Mouse (Mus musculus): Measurements from ENCODE around the gene Ltbr.
A peak's percentile ranks its signal among the peaks of the same experiment; 100 is the strongest.

The Ltbr gene

GRCm38 (mm10) chr6:125344866-125345265 lies 31.2 kb upstream of the Ltbr start:
- no peak for DNase-seq (ENCODE audit: low spot score)

- no peak for DNase-seq (ENCODE audit: low spot score)
Measured at GRCm38 (mm10) chr6:125344084-125344483, 30.4 kb upstream of the Ltbr start.

GRCm38 (mm10) chr6:125342198-125342597 lies 28.5 kb upstream of the Ltbr start:
- no peak for DNase-seq (ENCODE audit: low spot score)

- DNase-seq (ENCODE audit: low spot score) = no peak
Measured at GRCm38 (mm10) chr6:125340244-125340643, 26.6 kb upstream of the Ltbr start.

GRCm38 (mm10) chr6:125338791-125339660 lies 25.3 kb upstream of the Ltbr start:
- no peak for DNase-seq (ENCODE audit: low spot score)

- DNase-seq (ENCODE audit: low spot score) = no peak
Measured at GRCm38 (mm10) chr6:125334356-125334755, 20.7 kb upstream of the Ltbr start.

GRCm38 (mm10) chr6:125333112-125333899 lies 19.6 kb upstream of the Ltbr start:
- DNase-seq (ENCODE audit: low spot score) = no peak

- DNase-seq (ENCODE audit: low spot score) = peak; percentile 82
Measured at GRCm38 (mm10) chr6:125330626-125331326, 17.1 kb upstream of the Ltbr start.

GRCm38 (mm10) chr6:125328243-125328642 lies 14.6 kb upstream of the Ltbr start:
- no peak for DNase-seq (ENCODE audit: low spot score)

GRCm38 (mm10) chr6:125325337-125325736 lies 11.7 kb upstream of the Ltbr start:
- DNase-seq (ENCODE audit: low spot score) = no peak

GRCm38 (mm10) chr6:125323547-125323946 lies 9.9 kb upstream of the Ltbr start:
- DNase-seq (ENCODE audit: low spot score) = no peak

GRCm38 (mm10) chr6:125322794-125323193 lies 9.1 kb upstream of the Ltbr start:
- DNase-seq (ENCODE audit: low spot score) = no peak

- no peak for DNase-seq (ENCODE audit: low spot score)
Measured at GRCm38 (mm10) chr6:125321114-125321855, 7.6 kb upstream of the Ltbr start.

- no peak for DNase-seq (ENCODE audit: low spot score)
Measured at GRCm38 (mm10) chr6:125320323-125320722, 6.6 kb upstream of the Ltbr start, which contains the start of gene Scnn1a. Gene Scnn1a, plus strand, starts transcription at chr6:125320659.

- DNase-seq (ENCODE audit: low spot score) = no peak
Measured at GRCm38 (mm10) chr6:125319919-125320296, 6.2 kb upstream of the Ltbr start.

- DNase-seq (ENCODE audit: low spot score) = no peak
Measured at GRCm38 (mm10) chr6:125318981-125319918, 5.6 kb upstream of the Ltbr start.

- no peak for DNase-seq (ENCODE audit: low spot score)
Measured at GRCm38 (mm10) chr6:125317077-125317476, 3.4 kb upstream of the Ltbr start.

GRCm38 (mm10) chr6:125314746-125315145 lies 1.1 kb upstream of the Ltbr start:
- no peak for DNase-seq (ENCODE audit: low spot score)

- no peak for DNase-seq (ENCODE audit: low spot score)
Measured at GRCm38 (mm10) chr6:125314231-125314563, 512 bp upstream of the Ltbr start.

GRCm38 (mm10) chr6:125312581-125313355 lies 917 bp downstream of the Ltbr start:
- DNase-seq (ENCODE audit: low spot score) = no peak

Data from ovary, postnatal 14 days (tissue).